ENCODE assay signal across 8 mouse cellular contexts in the genomic region with DNA sequence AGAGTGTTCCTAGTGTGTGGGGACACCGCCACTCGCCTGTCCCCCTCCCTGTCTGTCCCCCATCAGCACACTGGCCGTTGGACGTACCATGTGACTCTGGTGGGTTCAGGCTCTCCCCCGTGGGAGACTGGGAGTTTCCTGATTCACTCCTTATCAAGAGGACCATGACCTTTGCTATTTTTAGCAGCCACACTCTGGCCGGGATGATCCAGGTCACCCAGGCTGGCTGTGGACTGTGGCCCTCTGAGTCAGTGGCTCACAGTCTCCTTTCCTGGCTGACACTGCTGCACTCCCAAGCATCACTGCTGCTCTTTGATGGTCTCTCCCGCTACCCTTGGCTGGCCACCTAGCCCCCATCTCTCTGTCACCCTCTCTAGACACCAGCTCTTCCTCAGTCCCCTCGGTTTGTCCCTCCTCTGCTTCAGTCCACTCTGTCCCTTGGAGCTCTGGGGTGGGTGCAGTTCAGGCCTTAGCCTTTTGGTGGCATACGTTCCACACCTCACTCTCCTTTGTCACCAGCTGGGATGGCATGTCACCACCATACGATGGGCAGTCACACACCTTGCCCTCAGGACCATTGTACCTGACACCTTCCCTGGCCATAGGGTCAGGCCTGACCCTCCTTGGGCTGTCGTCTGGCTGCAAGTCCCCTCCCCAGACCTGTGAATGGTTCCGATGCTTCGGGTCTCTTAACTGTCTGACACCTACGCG.
DNase-seq lines count a peak whose midpoint lies in the region; ATAC-seq and TF ChIP-seq lines count a peak whose summit lies in the region.

No protein-coding gene starts in this region.

- TF ChIP-seq EP300 in heart, adult 2 months (IDR thresholded peaks at IDR 0.05; ENCODE audit: insufficient read depth, low read depth, low read length) = no peak

- H3K4me3 ChIP-seq in heart, adult 2 months = no peak overlapping the region
- H3K4me3 ChIP-seq in bone marrow macrophage, adult 2 months (ENCODE audit: insufficient read depth, low read length) = no peak overlapping the region
- no peak overlapping the region for H3K4me3 ChIP-seq in forebrain, embryonic 16.5 days (replicated peaks; ENCODE audit: low read length)
- no peak overlapping the region for H3K4me3 ChIP-seq in intestine, embryonic 16.5 days (ENCODE audit: low read length)
- no peak overlapping the region for H3K4me3 ChIP-seq in liver, embryonic 16.5 days (ENCODE audit: low read depth, low read length)
- H3K4me3 ChIP-seq in olfactory bulb, adult 2 months (ENCODE audit: insufficient read depth, low read depth, low read length) = no peak overlapping the region

- H3K4me1 ChIP-seq in heart, adult 2 months (ENCODE audit: control insufficient read depth, insufficient read depth, low read length) = no peaks in the 10 kb centered on the region
- H3K4me1 ChIP-seq in bone marrow macrophage, adult 2 months (ENCODE audit: control insufficient read depth, insufficient read depth, low read length) = no peaks in the 10 kb centered on the region
- H3K4me1 ChIP-seq in forebrain, embryonic 16.5 days (replicated peaks; ENCODE audit: control insufficient read depth, insufficient read depth, low read length) = peaks cover 41% of the 10 kb centered on the region
- peaks cover 5% of the 10 kb centered on the region for H3K4me1 ChIP-seq in intestine, embryonic 16.5 days (ENCODE audit: control insufficient read depth, insufficient read depth, low read length)
- no peaks in the 10 kb centered on the region for H3K4me1 ChIP-seq in liver, embryonic 16.5 days (ENCODE audit: control insufficient read depth, low read depth, low read length)
- peaks cover 60% of the 10 kb centered on the region for H3K4me1 ChIP-seq in olfactory bulb, adult 2 months (ENCODE audit: control insufficient read depth, insufficient read depth, low read length)

- H3K27me3 ChIP-seq in heart, adult 2 months (ENCODE audit: control insufficient read depth, insufficient read depth, low read length) = no peaks in the 10 kb centered on the region
- H3K27me3 ChIP-seq in forebrain, embryonic 16.5 days (replicated peaks; ENCODE audit: control insufficient read depth, insufficient read depth, low read length) = no peaks in the 10 kb centered on the region
- no peaks in the 10 kb centered on the region for H3K27me3 ChIP-seq in intestine, embryonic 16.5 days (replicated peaks; ENCODE audit: control insufficient read depth, insufficient read depth, low read length)
- H3K27me3 ChIP-seq in liver, embryonic 16.5 days (ENCODE audit: control insufficient read depth, insufficient read depth, low read depth, low read length) = no peaks in the 10 kb centered on the region; the same call in 1 of the 2 replicates

- no peak overlapping the region for H3K4me2 ChIP-seq in forebrain, embryonic 16.5 days (ENCODE audit: low read length)
- H3K4me2 ChIP-seq in intestine, embryonic 16.5 days (ENCODE audit: low read depth, low read length) = no peak overlapping the region
- no peak overlapping the region for H3K4me2 ChIP-seq in liver, embryonic 16.5 days (ENCODE audit: low read depth, low read length)

- H3K27ac ChIP-seq in heart, adult 2 months = no peak overlapping the region
- H3K27ac ChIP-seq in bone marrow macrophage, adult 2 months (ENCODE audit: insufficient read depth, low read depth, low read length) = no peak overlapping the region
- no peak overlapping the region; the same call in 1 of the 2 replicates for H3K27ac ChIP-seq in forebrain, embryonic 16.5 days (ENCODE audit: low read length)
- no peak overlapping the region for H3K27ac ChIP-seq in intestine, embryonic 16.5 days (ENCODE audit: low read length)
- no peak overlapping the region for H3K27ac ChIP-seq in liver, embryonic 16.5 days (ENCODE audit: low read length)
- H3K27ac ChIP-seq in olfactory bulb, adult 2 months (ENCODE audit: insufficient read depth, low read depth, low read length) = no peak overlapping the region

- intact Hi-C loops in heart, adult 2 months (cut with DNase I) = loop anchor here (1.0 to 5.0 kb wide), 2 partner anchors 57 to 91 kb away; a partner anchor contains a TSS
- intact Hi-C loops in heart, postnatal 25 days (cut with DNase I) = loop anchor here (2.0 kb wide), 1 partner anchor 91 kb away; a partner anchor contains a TSS

- no peak for ATAC-seq in forebrain, embryonic 16.5 days
- peak; percentile 38 for ATAC-seq in intestine, embryonic 16.5 days
- ATAC-seq in liver, embryonic 16.5 days (ENCODE audit: low read depth) = peak; percentile 78

- no peak for TF ChIP-seq POLR2A in heart, adult 2 months (IDR thresholded peaks at IDR 0.05; ENCODE audit: insufficient read depth, low read depth, low read length)
- TF ChIP-seq POLR2A in bone marrow macrophage, adult 2 months (IDR thresholded peaks at IDR 0.05; ENCODE audit: borderline replicate concordance, low read depth, low read length) = no peak
- TF ChIP-seq POLR2A in olfactory bulb, adult 2 months (IDR thresholded peaks at IDR 0.05; ENCODE audit: insufficient read depth, low read depth, low read length) = no peak

- DNase-seq in heart, adult 2 months = peak; percentile 28 to 42
- DNase-seq in heart, postnatal 25 days (ENCODE audit: low spot score) = no peak
- no peak for DNase-seq in urinary bladder, postnatal 36 days (ENCODE audit: low spot score in 2 of 2)

- no peaks in the 10 kb centered on the region for H3K36me3 ChIP-seq in heart, adult 2 months (ENCODE audit: control insufficient read depth, insufficient read depth, low read length)
- no peaks in the 10 kb centered on the region for H3K36me3 ChIP-seq in forebrain, embryonic 16.5 days (ENCODE audit: control insufficient read depth, insufficient read depth)
- H3K36me3 ChIP-seq in intestine, embryonic 16.5 days (ENCODE audit: control insufficient read depth, insufficient read depth, low read length) = no peaks in the 10 kb centered on the region
- H3K36me3 ChIP-seq in liver, embryonic 16.5 days (ENCODE audit: control insufficient read depth, insufficient read depth) = no peaks in the 10 kb centered on the region

- WGBS in heart, adult 2 months = 31% methylated on average over 15 of the region's 15 CpGs
- WGBS in forebrain, embryonic 16.5 days = 55% methylated on average over 15 of the region's 15 CpGs
- 46% methylated on average over 15 of the region's 15 CpGs for WGBS in intestine, embryonic 16.5 days
- WGBS in liver, embryonic 16.5 days (ENCODE audit: insufficient replicate concordance) = 35% methylated on average over 15 of the region's 15 CpGs
- 59% methylated on average over 15 of the region's 15 CpGs for WGBS in olfactory bulb, adult 2 months

- H3K9me3 ChIP-seq in forebrain, embryonic 16.5 days (ENCODE audit: control insufficient read depth, low read length) = no peaks in the 10 kb centered on the region
- no peaks in the 10 kb centered on the region for H3K9me3 ChIP-seq in intestine, embryonic 16.5 days (ENCODE audit: control insufficient read depth, low read length)
- no peaks in the 10 kb centered on the region for H3K9me3 ChIP-seq in liver, embryonic 16.5 days (replicated peaks; ENCODE audit: control insufficient read depth, low read length)

- H3K79me2 ChIP-seq in heart, adult 2 months (replicated peaks; ENCODE audit: control insufficient read depth, insufficient read depth, low read length) = no peaks in the 10 kb centered on the region

- TF ChIP-seq CTCF in heart, adult 2 months (IDR thresholded peaks at IDR 0.05) = peak; percentile 81
- TF ChIP-seq CTCF in bone marrow macrophage, adult 2 months (IDR thresholded peaks at IDR 0.05; ENCODE audit: low read depth, low read length) = peak; percentile 56
- TF ChIP-seq CTCF in olfactory bulb, adult 2 months (IDR thresholded peaks at IDR 0.05; ENCODE audit: insufficient read depth, low read depth, low read length) = peak; percentile 53; the same call in 1 of the 2 replicates

- H3K9ac ChIP-seq in heart, adult 2 months (ENCODE audit: low read depth, low read length) = no peak overlapping the region
- peak overlapping the region; percentile 17; the same call in 1 of the 2 replicates for H3K9ac ChIP-seq in forebrain, embryonic 16.5 days (replicated peaks; ENCODE audit: low read depth, low read length)
- no peak overlapping the region for H3K9ac ChIP-seq in intestine, embryonic 16.5 days (ENCODE audit: low read depth, low read length)
- no peak overlapping the region for H3K9ac ChIP-seq in liver, embryonic 16.5 days (ENCODE audit: low read depth, low read length)

Comparison
In these comparisons a context has a peak if more than half of its experiments do, and no peak if none do; other contexts are left out.
1. DNase-seq: peak in heart, adult 2 months (2 of 2); none in heart, postnatal 25 days (single experiment) and urinary bladder, postnatal 36 days (0 of 2).
2. Peak in every context shown above with its lines, with median percentiles within 50 percentile points of each other: CTCF ChIP-seq.